Mouse (Mus musculus) yolk sac, embryonic 10.5 days (tissue): ENCODE results near the gene Rad51b.
A peak's percentile ranks its signal among the peaks of the same experiment; 100 is the strongest.

ENCODE experiments used
- DNase-seq: peaks from one replicate; pipeline ENCODE4 v3.0.0-alpha.2; 2017; ENCODE audit warnings: low spot score

The Rad51b gene

DNA sequence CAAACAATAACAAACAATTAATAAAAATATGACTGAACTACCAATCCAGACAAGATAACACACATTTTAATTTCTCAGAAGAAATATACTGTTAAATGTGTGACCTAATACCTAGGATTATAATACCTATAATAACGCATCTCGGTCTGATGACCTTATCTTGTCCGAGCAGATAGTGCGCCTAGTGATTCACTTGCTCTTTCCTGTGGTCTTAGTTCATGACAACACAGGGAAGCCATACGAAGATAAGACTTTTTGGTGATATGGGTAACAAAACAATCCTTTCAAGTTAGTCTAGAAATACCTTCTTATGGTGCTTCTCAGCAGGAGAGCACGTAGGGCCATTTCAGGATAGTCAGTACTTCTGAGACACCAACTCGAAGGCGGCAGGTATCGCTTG, 472.7 kb downstream of the Rad51b start:
- DNase-seq: no peak

- DNase-seq: no peak
Measured at GRCm38 (mm10) chr12:79771194-79771593, 474.1 kb downstream of the Rad51b start.

GRCm38 (mm10) chr12:79771741-79772140, 474.7 kb downstream of the Rad51b start:
- DNase-seq: no peak

- no peak for DNase-seq
Measured at GRCm38 (mm10) chr12:79773246-79773645, 476.2 kb downstream of the Rad51b start.

- no peak for DNase-seq
Measured at GRCm38 (mm10) chr12:79774571-79774970, 477.5 kb downstream of the Rad51b start.

DNA sequence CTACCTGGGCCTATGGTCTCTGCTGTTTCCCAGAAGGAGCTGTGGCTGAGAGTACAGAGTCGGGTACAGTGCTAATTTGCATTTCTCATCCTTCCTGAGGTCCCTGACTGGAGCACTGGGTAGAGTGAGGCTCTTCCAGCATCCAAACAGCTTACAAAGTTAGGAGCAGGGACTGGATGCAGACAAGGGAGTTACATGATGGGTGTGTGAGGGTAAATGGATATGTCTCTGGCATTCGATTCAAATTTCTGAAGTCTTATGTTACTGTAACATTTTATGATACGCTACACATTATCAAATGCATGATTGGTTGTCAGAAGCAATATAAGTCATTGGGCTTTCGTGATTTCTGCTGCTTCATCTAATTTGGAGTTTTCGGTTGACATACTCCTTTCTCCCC, 479.7 kb downstream of the Rad51b start:
- DNase-seq: no peak

GRCm38 (mm10) chr12:79780745-79781144, 483.7 kb downstream of the Rad51b start:
- no peak for DNase-seq

DNA sequence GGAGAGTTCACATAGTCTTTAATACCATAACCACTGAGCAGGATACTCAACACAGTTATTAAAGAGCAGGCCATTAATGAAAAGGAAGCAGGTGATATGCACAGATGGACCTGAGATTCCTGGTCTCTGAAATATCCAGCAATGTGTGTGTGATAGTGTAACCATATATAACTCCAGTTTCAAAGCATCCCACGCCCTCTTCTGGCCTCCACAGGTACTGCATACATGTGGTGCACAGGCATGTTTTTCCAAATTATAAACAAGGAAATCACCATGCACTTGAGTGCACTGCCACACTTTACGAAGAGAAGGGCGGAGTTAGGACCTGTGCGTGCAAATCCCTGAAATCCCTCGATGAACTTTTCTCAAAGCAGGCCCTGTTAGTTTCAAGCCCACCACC, 484.7 kb downstream of the Rad51b start:
- no peak for DNase-seq

- peak; percentile 67 for DNase-seq
Measured at GRCm38 (mm10) chr12:79782444-79783117, 485.5 kb downstream of the Rad51b start.

GRCm38 (mm10) chr12:79784159-79784558, 487.1 kb downstream of the Rad51b start:
- DNase-seq: no peak

- DNase-seq: no peak
Measured at GRCm38 (mm10) chr12:79785691-79786090, 488.6 kb downstream of the Rad51b start.

GRCm38 (mm10) chr12:79787538-79787937, 490.5 kb downstream of the Rad51b start:
- no peak for DNase-seq

DNA sequence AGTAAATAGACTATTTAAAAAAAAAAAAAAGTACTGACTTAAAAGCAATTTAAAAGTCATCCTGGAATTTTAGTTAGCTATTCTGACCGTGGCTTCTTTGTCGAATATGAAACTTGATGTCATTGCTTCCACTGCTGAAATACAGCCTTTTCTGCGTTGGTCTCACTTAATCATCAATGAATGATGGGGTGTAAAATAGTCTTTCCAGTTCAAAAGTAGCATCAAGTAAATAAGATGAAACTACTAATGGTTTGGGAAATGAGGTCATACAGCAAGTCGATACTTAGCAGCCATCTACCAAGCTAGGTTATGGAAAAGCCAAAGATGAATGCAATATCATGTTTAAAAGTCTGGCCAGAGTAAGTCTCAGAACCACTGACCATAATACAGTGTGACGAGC, 491.3 kb downstream of the Rad51b start:
- DNase-seq: no peak

DNA sequence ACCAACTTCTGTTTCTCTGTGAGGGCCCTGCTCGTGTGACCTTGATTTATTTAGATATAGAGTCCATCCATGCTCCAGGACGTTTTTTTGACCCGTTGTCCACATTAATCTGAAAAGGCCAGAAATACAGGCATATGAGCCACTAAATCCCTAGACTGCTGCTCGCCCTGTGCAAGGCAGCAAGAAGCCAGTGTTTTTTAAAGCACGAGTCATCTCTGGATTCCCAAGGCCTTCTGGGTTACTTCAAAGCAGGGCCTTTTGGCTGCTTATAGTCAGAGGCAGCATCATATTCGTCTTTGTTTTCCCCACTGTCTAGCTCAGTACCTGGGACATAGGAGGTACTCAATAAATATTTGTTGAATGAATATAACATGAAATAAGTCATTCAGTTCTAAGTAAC, 492.4 kb downstream of the Rad51b start:
- DNase-seq: no peak

DNA sequence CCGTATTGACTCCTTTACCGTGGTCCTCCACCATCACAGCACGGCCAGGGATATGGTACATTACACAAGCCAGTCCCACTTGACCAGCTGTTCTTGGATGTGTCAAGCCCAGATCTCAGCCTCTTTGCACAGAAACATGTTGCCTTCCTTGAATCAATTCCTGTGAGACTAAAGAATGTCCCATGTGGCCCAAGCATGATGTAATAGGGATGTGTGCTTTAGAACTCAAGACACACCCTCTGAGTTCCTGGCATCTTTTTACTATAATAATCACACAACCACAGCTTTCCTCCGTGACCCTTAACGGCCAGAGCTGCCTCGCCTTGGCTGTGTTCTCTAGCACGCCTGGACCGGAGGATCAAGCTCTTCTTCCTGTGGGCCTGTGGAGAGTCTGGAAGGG, 496.3 kb downstream of the Rad51b start:
- no peak for DNase-seq

GRCm38 (mm10) chr12:79794802-79795201, 497.7 kb downstream of the Rad51b start:
- no peak for DNase-seq

DNA sequence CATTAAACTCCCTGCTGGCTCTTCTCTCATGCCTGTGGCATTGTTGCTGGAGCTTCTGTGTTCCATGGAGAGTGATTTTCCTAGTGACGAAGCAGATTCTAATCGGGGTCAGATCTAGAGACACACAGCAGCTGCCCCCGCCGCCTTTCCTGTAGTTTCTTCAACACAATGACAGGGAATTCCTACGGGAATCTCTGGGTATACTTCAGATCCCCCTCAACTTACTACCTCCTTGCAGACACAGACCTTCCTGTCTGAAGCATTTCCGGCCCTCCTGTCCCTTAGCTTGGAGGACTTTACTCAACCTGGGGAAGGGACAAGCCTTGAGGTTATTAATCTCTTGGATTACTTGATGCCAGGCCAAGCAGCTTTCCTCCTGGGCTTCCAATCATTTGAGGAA, 499.2 kb downstream of the Rad51b start:
- peak; percentile 55 for DNase-seq

GRCm38 (mm10) chr12:79796823-79797821, 500.0 kb downstream of the Rad51b start:
- no peak for DNase-seq

DNA sequence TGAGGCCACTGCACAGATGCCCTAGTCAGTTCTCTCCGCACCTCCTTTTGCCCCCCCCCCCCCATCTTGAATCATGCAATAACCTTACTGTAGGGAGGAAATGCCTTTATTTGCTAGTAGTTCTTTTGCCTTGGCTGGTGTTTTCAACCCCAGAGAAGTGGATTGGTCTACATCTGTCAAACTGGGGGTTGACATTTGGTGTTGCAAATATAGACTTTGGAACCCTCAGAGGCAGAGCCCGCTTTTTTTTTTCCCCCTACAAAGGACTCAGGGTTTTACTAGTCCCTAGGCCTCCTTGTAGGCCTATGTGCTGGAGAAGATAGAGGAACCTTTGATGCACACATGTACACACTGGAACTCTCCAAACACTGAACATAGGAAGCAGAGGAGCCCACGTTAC, 501.4 kb downstream of the Rad51b start:
- DNase-seq: no peak

DNA sequence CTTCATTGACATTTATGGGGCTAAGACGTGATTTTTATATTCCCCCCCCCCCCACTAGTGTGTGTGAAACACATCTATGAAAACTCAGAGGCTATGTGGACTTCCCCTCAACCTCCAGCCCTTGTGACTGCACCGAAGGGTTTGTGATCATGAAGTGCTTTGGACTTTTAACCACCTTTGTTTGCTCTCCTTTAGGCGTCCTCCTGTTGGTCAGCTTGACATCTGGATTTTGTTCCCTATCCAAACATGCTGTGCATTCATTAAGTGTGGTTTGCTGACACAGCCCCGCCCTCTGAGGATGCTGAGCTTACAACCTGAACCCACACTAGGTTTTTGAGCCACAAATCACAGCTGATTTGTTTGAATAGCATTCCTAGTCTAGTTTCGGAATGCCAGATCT, 502.3 kb downstream of the Rad51b start:
- DNase-seq: peak; percentile 79

- DNase-seq: no peak
Measured at GRCm38 (mm10) chr12:79803670-79804069, 506.6 kb downstream of the Rad51b start.

DNA sequence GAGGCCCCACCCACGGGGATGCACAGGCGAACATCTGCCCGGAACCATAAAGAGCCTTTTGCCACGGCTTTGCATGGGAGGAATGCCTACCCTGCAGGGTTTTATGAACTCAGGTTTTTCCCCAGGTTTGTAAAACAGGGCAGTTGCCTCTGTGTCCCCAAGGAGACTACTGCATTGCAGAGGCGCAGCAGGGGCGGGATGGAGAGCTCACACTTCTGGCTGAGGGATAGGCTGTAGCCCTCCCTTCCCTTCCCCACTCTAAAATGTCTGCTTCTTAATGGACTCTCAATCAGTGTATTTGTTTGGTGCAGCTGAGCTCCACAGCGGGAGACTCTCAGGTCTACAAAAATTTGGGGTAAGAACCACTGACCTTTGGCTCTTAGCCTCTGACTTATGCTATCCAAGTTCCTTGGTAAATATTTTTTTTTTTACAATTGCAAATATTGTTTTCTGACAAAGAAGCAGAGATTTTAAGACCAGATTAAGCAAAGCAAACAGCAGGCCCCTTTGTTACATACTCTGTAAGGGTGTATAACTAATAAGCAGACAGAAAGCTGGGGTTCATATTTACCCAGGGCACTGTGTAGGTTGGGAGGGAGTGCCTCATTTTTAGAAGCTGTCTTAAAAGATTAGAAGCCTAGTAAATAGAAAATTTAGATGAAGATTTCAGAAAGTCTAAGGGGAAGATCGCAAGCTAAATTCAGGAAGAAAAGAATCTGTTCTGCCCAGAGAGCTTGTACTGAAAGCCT, 507.9 kb downstream of the Rad51b start:
- DNase-seq: no peak

- no peak for DNase-seq
Measured at GRCm38 (mm10) chr12:79806990-79807389, 509.9 kb downstream of the Rad51b start.
